Mouse (Mus musculus): ENCODE data around the gene Rab3b. TPM values are rescaled to one million over a fixed set of nuclear protein-coding genes. Genes with fewer than 3 reads are reported as not detected.

Gene Rab3b
- polyA plus RNA-seq, 1 experiment from 2014 or later = 4.5 TPM

- Histone ChIP-seq H3K9ac (no peak overlapping the region), H3K27ac (no peak overlapping the region), H3K4me2 (no peak overlapping the region), H3K27me3 (no peaks in the 10 kb centered on the region), H3K36me3 (no peaks in the 10 kb centered on the region), H3K9me3 (replicated peaks) (no peaks in the 10 kb centered on the region), H3K4me1 (replicated peaks) (no peaks in the 10 kb centered on the region), H3K4me3 (no peak overlapping the region)
- 74% methylated on average over 4 of the region's 4 CpGs for WGBS
- no peak for ATAC-seq (replicated peaks; ENCODE audit: insufficient number of reproducible peaks, insufficient read depth, low FRiP score, low read depth)
These were observed 82.0 kb downstream of the Rab3b start for GRCm38 (mm10) chr4:108960619-108961460.

- no peaks in the 10 kb centered on the region for H3K4me1 ChIP-seq (replicated peaks)
- no peak for ATAC-seq (replicated peaks; ENCODE audit: insufficient number of reproducible peaks, insufficient read depth, low FRiP score, low read depth)
These were observed 84.2 kb downstream of the Rab3b start for GRCm38 (mm10) chr4:108963017-108963416.

GRCm38 (mm10) chr4:108969517-108969916 lies 90.7 kb downstream of the Rab3b start:
- Histone ChIP-seq H3K27ac (no peak overlapping the region), H3K4me3 (no peak overlapping the region), H3K9ac (no peak overlapping the region), H3K4me1 (replicated peaks) (peaks cover 4% of the 10 kb centered on the region), H3K36me3 (no peaks in the 10 kb centered on the region), H3K4me2 (no peak overlapping the region), H3K9me3 (replicated peaks) (no peaks in the 10 kb centered on the region), H3K27me3 (no peaks in the 10 kb centered on the region)
- 26% methylated on average over 3 of the region's 3 CpGs for WGBS
- ATAC-seq (replicated peaks; ENCODE audit: insufficient number of reproducible peaks, insufficient read depth, low FRiP score, low read depth) = 0 out of 2 replicates have a peak, but pooled peaks have one; percentile 39

More at GRCm38 (mm10) chr4:108963017-108963416, 84.2 kb downstream of the Rab3b start:
- no peak overlapping the region for H3K4me2 ChIP-seq
- 80% methylated on average over 6 of the region's 6 CpGs for WGBS
- H3K27ac ChIP-seq = no peak overlapping the region
- H3K9ac ChIP-seq = no peak overlapping the region
- no peak overlapping the region for H3K4me3 ChIP-seq
- no peaks in the 10 kb centered on the region for H3K27me3 ChIP-seq
- no peaks in the 10 kb centered on the region for H3K9me3 ChIP-seq (replicated peaks)
- H3K36me3 ChIP-seq = no peaks in the 10 kb centered on the region

- Histone ChIP-seq H3K4me3 (no peak overlapping the region), H3K36me3 (no peaks in the 10 kb centered on the region), H3K27ac (no peak overlapping the region), H3K27me3 (no peaks in the 10 kb centered on the region), H3K4me2 (no peak overlapping the region), H3K4me1 (replicated peaks) (peaks cover 4% of the 10 kb centered on the region), H3K9ac (no peak overlapping the region), H3K9me3 (replicated peaks) (no peaks in the 10 kb centered on the region)
- no peak for ATAC-seq (replicated peaks; ENCODE audit: insufficient number of reproducible peaks, insufficient read depth, low FRiP score, low read depth)
- 74% methylated on average over 5 of the region's 5 CpGs for WGBS
These were observed 92.2 kb downstream of the Rab3b start for GRCm38 (mm10) chr4:108971054-108971453.

GRCm38 (mm10) chr4:108976458-108977071 lies 97.7 kb downstream of the Rab3b start:
- no peak overlapping the region for H3K4me3 ChIP-seq
- WGBS = 35% methylated on average over 6 of the region's 6 CpGs
- H3K4me1 ChIP-seq (replicated peaks) = no peaks in the 10 kb centered on the region
- no peak overlapping the region for H3K9ac ChIP-seq
- H3K27me3 ChIP-seq = no peaks in the 10 kb centered on the region
- no peak overlapping the region for H3K27ac ChIP-seq
- no peak overlapping the region for H3K4me2 ChIP-seq
- no peak; the same call in 1 of the 2 replicates for ATAC-seq (replicated peaks; ENCODE audit: insufficient number of reproducible peaks, insufficient read depth, low FRiP score, low read depth)
- no peaks in the 10 kb centered on the region for H3K9me3 ChIP-seq (replicated peaks)
- no peaks in the 10 kb centered on the region for H3K36me3 ChIP-seq

- Histone ChIP-seq H3K4me3 (no peak overlapping the region), H3K27ac (no peak overlapping the region), H3K9ac (no peak overlapping the region), H3K27me3 (no peaks in the 10 kb centered on the region), H3K36me3 (no peaks in the 10 kb centered on the region), H3K4me2 (no peak overlapping the region), H3K9me3 (replicated peaks) (no peaks in the 10 kb centered on the region), H3K4me1 (replicated peaks) (no peaks in the 10 kb centered on the region)
- WGBS = 65% methylated on average over 1 of the region's 1 CpGs
- no peak for ATAC-seq (replicated peaks; ENCODE audit: insufficient number of reproducible peaks, insufficient read depth, low FRiP score, low read depth)
These were observed 108.1 kb downstream of the Rab3b start for GRCm38 (mm10) chr4:108986833-108987472.

- H3K27ac ChIP-seq = no peak overlapping the region
- H3K9ac ChIP-seq = no peak overlapping the region
- H3K9me3 ChIP-seq (replicated peaks) = no peaks in the 10 kb centered on the region
- no peak overlapping the region for H3K4me3 ChIP-seq
- no peak for ATAC-seq (replicated peaks; ENCODE audit: insufficient number of reproducible peaks, insufficient read depth, low FRiP score, low read depth)
- no peaks in the 10 kb centered on the region for H3K27me3 ChIP-seq
- H3K4me2 ChIP-seq = no peak overlapping the region
- H3K4me1 ChIP-seq (replicated peaks) = no peaks in the 10 kb centered on the region
- H3K36me3 ChIP-seq = no peaks in the 10 kb centered on the region
- 75% methylated on average over 4 of the region's 4 CpGs for WGBS
These were observed 108.6 kb downstream of the Rab3b start for GRCm38 (mm10) chr4:108987473-108987842.

GRCm38 (mm10) chr4:108989430-108989829 lies 110.6 kb downstream of the Rab3b start:
- ATAC-seq (replicated peaks; ENCODE audit: insufficient number of reproducible peaks, insufficient read depth, low FRiP score, low read depth) = no peak
- Histone ChIP-seq H3K4me1 (replicated peaks) (no peaks in the 10 kb centered on the region), H3K36me3 (no peaks in the 10 kb centered on the region), H3K4me2 (no peak overlapping the region), H3K4me3 (no peak overlapping the region), H3K9me3 (replicated peaks) (no peaks in the 10 kb centered on the region), H3K9ac (no peak overlapping the region), H3K27me3 (no peaks in the 10 kb centered on the region), H3K27ac (no peak overlapping the region)
- 64% methylated on average over 2 of the region's 2 CpGs for WGBS

- no peak overlapping the region for H3K4me2 ChIP-seq
- no peaks in the 10 kb centered on the region for H3K27me3 ChIP-seq
- no peak for ATAC-seq (replicated peaks; ENCODE audit: insufficient number of reproducible peaks, insufficient read depth, low FRiP score, low read depth)
- H3K9me3 ChIP-seq (replicated peaks) = no peaks in the 10 kb centered on the region
- H3K27ac ChIP-seq = no peak overlapping the region
- H3K36me3 ChIP-seq = no peaks in the 10 kb centered on the region
- H3K9ac ChIP-seq = no peak overlapping the region
- no peak overlapping the region for H3K4me3 ChIP-seq
- no peaks in the 10 kb centered on the region for H3K4me1 ChIP-seq (replicated peaks)
These were observed 111.2 kb downstream of the Rab3b start for GRCm38 (mm10) chr4:108990032-108990431.

GRCm38 (mm10) chr4:108990571-108990970 lies 111.7 kb downstream of the Rab3b start:
- no peak for ATAC-seq (replicated peaks; ENCODE audit: insufficient number of reproducible peaks, insufficient read depth, low FRiP score, low read depth)
- WGBS = 81% methylated on average over 6 of the region's 6 CpGs
- Histone ChIP-seq H3K27me3 (no peaks in the 10 kb centered on the region), H3K4me2 (no peak overlapping the region), H3K9ac (no peak overlapping the region), H3K36me3 (no peaks in the 10 kb centered on the region), H3K27ac (no peak overlapping the region), H3K9me3 (replicated peaks) (no peaks in the 10 kb centered on the region), H3K4me3 (no peak overlapping the region), H3K4me1 (replicated peaks) (no peaks in the 10 kb centered on the region)

GRCm38 (mm10) chr4:108991811-108992210 lies 112.9 kb downstream of the Rab3b start:
- no peak for ATAC-seq (replicated peaks; ENCODE audit: insufficient number of reproducible peaks, insufficient read depth, low FRiP score, low read depth)

More at GRCm38 (mm10) chr4:108991811-108992210, 112.9 kb downstream of the Rab3b start:
- H3K9me3 ChIP-seq (replicated peaks) = no peaks in the 10 kb centered on the region
- no peaks in the 10 kb centered on the region for H3K36me3 ChIP-seq
- H3K4me3 ChIP-seq = no peak overlapping the region
- H3K9ac ChIP-seq = no peak overlapping the region
- no peak overlapping the region for H3K27ac ChIP-seq
- H3K27me3 ChIP-seq = no peaks in the 10 kb centered on the region
- H3K4me1 ChIP-seq (replicated peaks) = no peaks in the 10 kb centered on the region
- H3K4me2 ChIP-seq = no peak overlapping the region
